Mouse (Mus musculus): ENCODE measurements around the gene Bmpr1a. TPM values are rescaled to one million over a fixed set of nuclear protein-coding genes. Genes with fewer than 3 reads are reported as not detected.

Bmpr1a gene
- polyA plus RNA-seq (2014; fragmentation: Nextera tagmentation; extraction: Ambion mirVana) = 56.0 and 60.4 TPM in 2 replicates

- Histone ChIP-seq H3K36me3 (ENCODE audit: control insufficient read depth, insufficient read depth, low read length) (no peaks in the 10 kb centered on the region), H3K4me1 (replicated peaks; ENCODE audit: control insufficient read depth, insufficient read depth, low read length) (peaks cover 11% of the 10 kb centered on the region), H3K4me3 (ENCODE audit: low read depth, low read length) (peak within 1 kb of the TSS; percentile 91), H3K9ac (ENCODE audit: low read length) (peak within 1 kb of the TSS; percentile 99), H3K27me3 (ENCODE audit: control insufficient read depth, insufficient read depth, low read length) (no peaks in the 10 kb centered on the region), H3K9me3 (ENCODE audit: control insufficient read depth, low read length) (no peaks in the 10 kb centered on the region), H3K27ac (ENCODE audit: low read depth, low read length) (peak within 1 kb of the TSS; percentile 90), H3K4me2 (ENCODE audit: low read depth, low read length, severe bottlenecking) (peak within 1 kb of the TSS; percentile 72)
- DNase-seq (ENCODE audit: low spot score) (no peak), ATAC-seq (replicated peaks; ENCODE audit: low FRiP score) (no peak)
- WGBS = 9% methylated on average over 15 of the region's 15 CpGs
Measured at GRCm38 (mm10) chr14:34503325-34503647, at the start of gene Bmpr1a. Bmpr1a (minus strand) TSS chr14:34503341.

- H3K9ac ChIP-seq (ENCODE audit: low read length) = no peak overlapping the region
- ATAC-seq (replicated peaks; ENCODE audit: low FRiP score) (no peak), DNase-seq (ENCODE audit: low spot score) (no peak)
- H3K4me1 ChIP-seq (replicated peaks; ENCODE audit: control insufficient read depth, insufficient read depth, low read length) = 0 out of 2 replicates have a peak, but pooled peaks cover 2% of the 10 kb centered on the region
- no peaks in the 10 kb centered on the region for H3K36me3 ChIP-seq (ENCODE audit: control insufficient read depth, insufficient read depth, low read length)
- no peak overlapping the region for H3K4me2 ChIP-seq (ENCODE audit: low read depth, low read length, severe bottlenecking)
- WGBS = 89% methylated on average over 5 of the region's 5 CpGs
- H3K27me3 ChIP-seq (ENCODE audit: control insufficient read depth, insufficient read depth, low read length) = peaks cover 2% of the 10 kb centered on the region; the same call in 1 of the 2 replicates
- H3K4me3 ChIP-seq (ENCODE audit: low read depth, low read length) = no peak overlapping the region
- no peaks in the 10 kb centered on the region for H3K9me3 ChIP-seq (ENCODE audit: control insufficient read depth, low read length)
- no peak overlapping the region for H3K27ac ChIP-seq (ENCODE audit: low read depth, low read length)
Measured at GRCm38 (mm10) chr14:34552226-34552625, 49.1 kb upstream of the Bmpr1a start.

GRCm38 (mm10) chr14:34549004-34549671, 46.0 kb upstream of the Bmpr1a start:
- peaks cover 2% of the 10 kb centered on the region; the same call in 1 of the 2 replicates for H3K27me3 ChIP-seq (ENCODE audit: control insufficient read depth, insufficient read depth, low read length)
- peak overlapping the region; percentile 86 for H3K9ac ChIP-seq (ENCODE audit: low read length)
- 0 out of 2 replicates have a peak, but pooled peaks cover 2% of the 10 kb centered on the region for H3K4me1 ChIP-seq (replicated peaks; ENCODE audit: control insufficient read depth, insufficient read depth, low read length)
- H3K4me3 ChIP-seq (ENCODE audit: low read depth, low read length) = peak overlapping the region; percentile 72
- H3K9me3 ChIP-seq (ENCODE audit: control insufficient read depth, low read length) = no peaks in the 10 kb centered on the region
- under 1% methylated on average over 54 of the region's 55 CpGs for WGBS
- no peaks in the 10 kb centered on the region for H3K36me3 ChIP-seq (ENCODE audit: control insufficient read depth, insufficient read depth, low read length)
- H3K27ac ChIP-seq (ENCODE audit: low read depth, low read length) = no peak overlapping the region; the same call in 1 of the 2 replicates
- ATAC-seq (replicated peaks; ENCODE audit: low FRiP score) (peak; percentile 94), DNase-seq (ENCODE audit: low spot score) (peak; percentile 95)
- H3K4me2 ChIP-seq (ENCODE audit: low read depth, low read length, severe bottlenecking) = peak overlapping the region; percentile 94

- under 1% methylated on average over 27 of the region's 27 CpGs for WGBS
- peak overlapping the region; percentile 72 for H3K4me3 ChIP-seq (ENCODE audit: low read depth, low read length)
- ATAC-seq (replicated peaks; ENCODE audit: low FRiP score) = peak; percentile 65
- H3K9me3 ChIP-seq (ENCODE audit: control insufficient read depth, low read length) = no peaks in the 10 kb centered on the region
- H3K4me1 ChIP-seq (replicated peaks; ENCODE audit: control insufficient read depth, insufficient read depth, low read length) = 0 out of 2 replicates have a peak, but pooled peaks cover 2% of the 10 kb centered on the region
- no peak overlapping the region for H3K27ac ChIP-seq (ENCODE audit: low read depth, low read length)
- H3K9ac ChIP-seq (ENCODE audit: low read length) = peak overlapping the region; percentile 86
- H3K36me3 ChIP-seq (ENCODE audit: control insufficient read depth, insufficient read depth, low read length) = no peaks in the 10 kb centered on the region
- DNase-seq (ENCODE audit: low spot score) = peak; percentile 78
- H3K4me2 ChIP-seq (ENCODE audit: low read depth, low read length, severe bottlenecking) = peak overlapping the region; percentile 94
- H3K27me3 ChIP-seq (ENCODE audit: control insufficient read depth, insufficient read depth, low read length) = peaks cover 2% of the 10 kb centered on the region; the same call in 1 of the 2 replicates
Measured at GRCm38 (mm10) chr14:34548391-34549001, 45.4 kb upstream of the Bmpr1a start.

- H3K4me1 ChIP-seq (replicated peaks; ENCODE audit: control insufficient read depth, insufficient read depth, low read length) = 0 out of 2 replicates have a peak, but pooled peaks cover 5% of the 10 kb centered on the region
- ATAC-seq (replicated peaks; ENCODE audit: low FRiP score) (no peak), DNase-seq (ENCODE audit: low spot score) (no peak)
- H3K4me2 ChIP-seq (ENCODE audit: low read depth, low read length, severe bottlenecking) = no peak overlapping the region
- no peak overlapping the region for H3K9ac ChIP-seq (ENCODE audit: low read length)
- H3K4me3 ChIP-seq (ENCODE audit: low read depth, low read length) = no peak overlapping the region
- H3K27me3 ChIP-seq (ENCODE audit: control insufficient read depth, insufficient read depth, low read length) = peaks cover 2% of the 10 kb centered on the region; the same call in 1 of the 2 replicates
- no peaks in the 10 kb centered on the region for H3K36me3 ChIP-seq (ENCODE audit: control insufficient read depth, insufficient read depth, low read length)
- 79% methylated on average over 2 of the region's 2 CpGs for WGBS
- no peak overlapping the region for H3K27ac ChIP-seq (ENCODE audit: low read depth, low read length)
- H3K9me3 ChIP-seq (ENCODE audit: control insufficient read depth, low read length) = no peaks in the 10 kb centered on the region
Measured at GRCm38 (mm10) chr14:34544545-34544944, 41.4 kb upstream of the Bmpr1a start.

GRCm38 (mm10) chr14:34544001-34544400, 40.9 kb upstream of the Bmpr1a start:
- DNase-seq (ENCODE audit: low spot score) = no peak
- no peak overlapping the region for H3K27ac ChIP-seq (ENCODE audit: low read depth, low read length)
- no peaks in the 10 kb centered on the region for H3K36me3 ChIP-seq (ENCODE audit: control insufficient read depth, insufficient read depth, low read length)
- H3K27me3 ChIP-seq (ENCODE audit: control insufficient read depth, insufficient read depth, low read length) = peaks cover 2% of the 10 kb centered on the region; the same call in 1 of the 2 replicates
- whole genome bisulfite sequencing = 88% methylated on average over 6 of the region's 6 CpGs
- no peak overlapping the region for H3K4me3 ChIP-seq (ENCODE audit: low read depth, low read length)
- ATAC-seq (replicated peaks; ENCODE audit: low FRiP score) = no peak
- no peaks in the 10 kb centered on the region for H3K9me3 ChIP-seq (ENCODE audit: control insufficient read depth, low read length)
- 0 out of 2 replicates have a peak, but pooled peaks cover 5% of the 10 kb centered on the region for H3K4me1 ChIP-seq (replicated peaks; ENCODE audit: control insufficient read depth, insufficient read depth, low read length)
- no peak overlapping the region for H3K9ac ChIP-seq (ENCODE audit: low read length)
- H3K4me2 ChIP-seq (ENCODE audit: low read depth, low read length, severe bottlenecking) = no peak overlapping the region

- H3K27ac ChIP-seq (ENCODE audit: low read depth, low read length) = no peak overlapping the region
- DNase-seq (ENCODE audit: low spot score) (no peak), ATAC-seq (replicated peaks; ENCODE audit: low FRiP score) (no peak)
- peaks cover 2% of the 10 kb centered on the region; the same call in 1 of the 2 replicates for H3K27me3 ChIP-seq (ENCODE audit: control insufficient read depth, insufficient read depth, low read length)
- no peaks in the 10 kb centered on the region for H3K36me3 ChIP-seq (ENCODE audit: control insufficient read depth, insufficient read depth, low read length)
- no peak overlapping the region for H3K4me3 ChIP-seq (ENCODE audit: low read depth, low read length)
- H3K9me3 ChIP-seq (ENCODE audit: control insufficient read depth, low read length) = no peaks in the 10 kb centered on the region
- WGBS = 74% methylated on average over 6 of the region's 6 CpGs
- 0 out of 2 replicates have a peak, but pooled peaks cover 5% of the 10 kb centered on the region for H3K4me1 ChIP-seq (replicated peaks; ENCODE audit: control insufficient read depth, insufficient read depth, low read length)
- H3K9ac ChIP-seq (ENCODE audit: low read length) = no peak overlapping the region
- no peak overlapping the region for H3K4me2 ChIP-seq (ENCODE audit: low read depth, low read length, severe bottlenecking)
Measured at GRCm38 (mm10) chr14:34543596-34543995, 40.5 kb upstream of the Bmpr1a start.

GRCm38 (mm10) chr14:34541896-34542295, 38.8 kb upstream of the Bmpr1a start:
- DNase-seq (ENCODE audit: low spot score) (no peak), ATAC-seq (replicated peaks; ENCODE audit: low FRiP score) (no peak)
- Histone ChIP-seq H3K27ac (ENCODE audit: low read depth, low read length) (no peak overlapping the region), H3K4me1 (replicated peaks; ENCODE audit: control insufficient read depth, insufficient read depth, low read length) (0 out of 2 replicates have a peak, but pooled peaks cover 2% of the 10 kb centered on the region), H3K27me3 (ENCODE audit: control insufficient read depth, insufficient read depth, low read length) (no peaks in the 10 kb centered on the region), H3K9ac (ENCODE audit: low read length) (no peak overlapping the region), H3K4me2 (ENCODE audit: low read depth, low read length, severe bottlenecking) (no peak overlapping the region), H3K4me3 (ENCODE audit: low read depth, low read length) (no peak overlapping the region), H3K9me3 (ENCODE audit: control insufficient read depth, low read length) (no peaks in the 10 kb centered on the region), H3K36me3 (ENCODE audit: control insufficient read depth, insufficient read depth, low read length) (no peaks in the 10 kb centered on the region)
- WGBS = 88% methylated on average over 5 of the region's 5 CpGs

All from forebrain, embryonic 11.5 days (tissue).